Mouse (Mus musculus) NIH3T3 (cell line): ENCODE measurements around the gene Ftsj3.
"Not testable (repeated sequence)": the region's sequence is repeated elsewhere in the genome, so short reads cannot be mapped to it uniquely, and the experiment has no call there.

Experiments used
- DNase-seq: peaks from one replicate; pipeline ENCODE4 v3.0.0-alpha.2; 2012; ENCODE audit warnings: low read depth

The Ftsj3 gene

DNA sequence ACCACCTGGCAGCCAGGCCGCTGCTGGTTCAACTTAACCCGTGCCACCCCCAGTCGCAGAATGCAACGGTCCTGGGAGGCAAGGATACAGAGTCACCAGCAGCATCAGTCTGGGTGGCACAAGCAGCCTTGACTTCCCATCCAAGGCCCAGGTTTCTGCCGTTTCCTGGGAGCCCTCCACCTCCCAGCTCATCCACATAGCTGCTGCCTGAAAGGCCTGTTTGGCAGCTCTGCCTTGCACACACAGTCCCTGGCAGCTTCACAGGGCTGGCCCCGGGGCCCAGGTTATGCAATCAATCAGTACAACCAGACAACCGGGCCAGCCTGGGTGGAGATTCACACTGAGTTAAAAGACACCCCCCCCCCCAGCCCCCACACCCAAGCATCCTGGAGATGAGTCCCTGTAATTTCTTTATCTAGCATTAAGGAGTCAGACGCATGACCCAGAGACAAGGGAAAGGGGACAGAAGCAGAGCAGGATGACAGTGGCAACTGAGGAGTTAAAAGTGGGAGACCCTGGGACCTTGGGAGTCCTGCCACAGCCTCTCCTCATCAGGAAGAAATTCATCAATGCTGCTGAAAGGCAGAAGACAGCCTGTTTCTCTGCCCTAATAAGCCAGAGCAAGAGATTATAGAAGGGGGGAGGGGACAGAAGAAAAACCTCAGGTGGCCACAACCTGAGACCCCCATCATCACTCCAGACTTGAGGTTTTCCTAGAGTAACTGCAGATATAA lies 12.6 kb upstream of the Ftsj3 start:
- DNase-seq, result peak; percentile 79

DNA sequence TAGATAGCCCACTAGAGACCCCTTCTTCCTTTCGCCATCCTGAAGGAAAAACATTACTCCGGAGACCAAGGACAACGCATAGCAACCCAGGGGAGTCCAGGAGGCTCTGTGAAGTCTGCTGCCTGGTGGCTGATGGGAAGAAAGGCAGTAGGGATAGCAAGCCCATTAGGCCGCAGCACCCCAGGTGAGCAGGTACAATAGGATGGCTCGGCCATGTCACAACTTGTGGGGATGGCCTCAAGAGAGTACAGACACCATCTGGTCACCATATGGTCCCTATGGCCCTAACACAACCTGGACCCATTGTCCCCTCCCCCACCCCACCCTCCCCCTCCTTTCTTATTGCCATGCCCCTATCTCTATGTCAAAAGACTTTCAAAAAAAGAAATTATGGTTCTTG lies 12.0 kb upstream of the Ftsj3 start:
- DNase-seq, result no peak

DNA sequence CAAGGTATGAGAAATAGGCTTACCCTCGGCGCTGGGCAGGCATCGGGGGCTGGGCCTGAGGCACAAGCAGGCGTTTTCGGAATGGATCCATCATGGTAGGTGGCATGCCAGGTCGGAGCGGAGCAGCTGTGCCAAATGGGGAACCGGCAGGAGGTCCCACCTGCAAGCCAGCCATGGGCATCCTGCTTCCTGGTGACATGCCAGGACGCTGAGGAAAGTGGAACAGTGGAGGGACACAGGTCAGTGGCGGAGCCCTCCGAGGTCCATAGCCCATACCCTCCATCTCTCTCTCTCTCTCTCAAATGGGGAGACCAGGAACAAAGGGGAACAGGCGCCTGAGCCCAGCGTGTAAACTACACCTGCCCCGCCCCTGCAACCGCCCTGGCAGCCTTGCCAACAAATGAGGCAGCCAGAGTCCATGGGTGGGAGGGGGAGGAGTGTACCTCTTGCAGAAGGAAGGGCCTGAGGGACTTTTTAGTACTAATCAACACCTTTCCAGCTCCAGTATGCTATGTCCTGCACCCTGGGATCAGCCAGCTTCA lies 11.5 kb upstream of the Ftsj3 start:
- no peak for DNase-seq

DNA sequence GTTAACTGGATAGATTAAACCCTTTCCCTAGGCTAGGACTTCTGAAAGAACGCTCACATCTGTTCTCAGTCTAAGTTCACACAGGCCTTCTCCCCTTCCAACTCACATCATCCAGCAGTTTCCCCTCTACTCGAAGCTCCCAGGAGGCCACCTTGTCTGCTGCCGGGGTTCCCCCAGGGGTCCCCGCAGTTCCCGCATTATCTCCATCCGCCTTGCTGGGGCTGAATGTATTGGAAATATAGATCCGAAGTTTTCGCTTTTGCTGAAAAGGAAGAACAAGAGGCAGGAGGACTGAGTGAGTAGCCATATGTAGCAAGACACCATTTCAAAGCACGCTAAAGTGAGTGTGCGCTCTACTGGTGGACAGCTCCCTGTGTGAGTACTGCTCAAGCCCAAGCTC lies 10.6 kb upstream of the Ftsj3 start:
- no peak for DNase-seq

DNA sequence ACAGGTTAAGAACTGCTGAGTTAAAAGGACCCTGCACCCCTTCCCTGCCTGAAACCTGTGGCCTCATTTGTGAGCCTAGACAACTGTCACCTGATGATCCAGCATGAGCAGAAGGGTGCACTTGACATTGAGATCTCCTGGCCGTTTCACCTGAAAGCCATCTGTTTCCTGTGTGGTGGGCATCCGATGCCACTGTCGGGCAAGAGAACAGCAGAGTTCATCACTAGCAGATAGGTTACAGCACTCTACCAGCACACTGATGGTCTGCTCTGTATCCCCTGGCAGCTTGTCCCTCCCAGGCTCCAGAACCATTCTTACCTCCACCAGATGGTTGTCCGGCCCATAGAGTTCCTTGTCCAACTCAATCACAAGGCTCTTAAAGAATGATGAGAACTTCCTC lies 9.7 kb upstream of the Ftsj3 start:
- DNase-seq, result no peak

DNA sequence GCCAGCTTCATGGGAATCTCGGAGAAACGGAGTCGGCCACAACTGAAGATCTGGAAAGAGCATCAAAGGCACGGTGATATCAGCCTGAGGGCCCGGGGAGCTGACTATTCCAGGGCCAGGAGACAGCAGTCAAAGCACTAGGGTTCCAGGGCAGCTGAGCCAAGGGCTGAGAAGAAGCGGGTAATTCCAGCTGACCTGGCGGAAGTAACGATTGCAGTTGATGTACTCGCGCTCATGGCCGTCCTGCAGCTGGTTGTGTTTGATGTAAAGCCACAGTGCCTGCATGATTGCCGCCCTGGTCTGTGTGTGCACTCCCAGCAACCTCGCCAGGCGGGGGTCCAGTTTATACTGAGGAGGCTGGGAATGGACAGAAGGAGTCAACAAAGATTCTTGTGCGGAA lies 9.1 kb upstream of the Ftsj3 start:
- DNase-seq, result no peak

DNA sequence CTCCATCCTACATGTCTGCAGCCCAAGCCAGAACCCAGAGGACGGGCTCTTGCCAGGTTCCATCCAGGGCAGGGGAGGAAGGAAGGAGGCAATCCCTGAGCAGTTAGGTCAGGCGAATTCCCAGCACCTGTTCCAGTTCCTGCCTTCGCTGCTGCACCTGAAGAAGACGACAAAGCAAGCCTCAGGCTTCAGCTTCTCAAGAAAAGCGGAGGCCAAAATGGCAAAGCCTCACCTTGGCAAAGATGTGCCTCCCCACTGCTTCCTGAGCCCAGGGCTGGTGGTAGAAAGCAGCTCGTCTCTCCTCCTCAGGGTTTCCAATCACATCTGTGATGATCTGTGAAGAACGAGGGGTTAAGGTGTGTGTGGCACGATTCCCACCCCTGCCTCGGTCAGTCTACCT lies 8.1 kb upstream of the Ftsj3 start:
- no peak for DNase-seq

DNA sequence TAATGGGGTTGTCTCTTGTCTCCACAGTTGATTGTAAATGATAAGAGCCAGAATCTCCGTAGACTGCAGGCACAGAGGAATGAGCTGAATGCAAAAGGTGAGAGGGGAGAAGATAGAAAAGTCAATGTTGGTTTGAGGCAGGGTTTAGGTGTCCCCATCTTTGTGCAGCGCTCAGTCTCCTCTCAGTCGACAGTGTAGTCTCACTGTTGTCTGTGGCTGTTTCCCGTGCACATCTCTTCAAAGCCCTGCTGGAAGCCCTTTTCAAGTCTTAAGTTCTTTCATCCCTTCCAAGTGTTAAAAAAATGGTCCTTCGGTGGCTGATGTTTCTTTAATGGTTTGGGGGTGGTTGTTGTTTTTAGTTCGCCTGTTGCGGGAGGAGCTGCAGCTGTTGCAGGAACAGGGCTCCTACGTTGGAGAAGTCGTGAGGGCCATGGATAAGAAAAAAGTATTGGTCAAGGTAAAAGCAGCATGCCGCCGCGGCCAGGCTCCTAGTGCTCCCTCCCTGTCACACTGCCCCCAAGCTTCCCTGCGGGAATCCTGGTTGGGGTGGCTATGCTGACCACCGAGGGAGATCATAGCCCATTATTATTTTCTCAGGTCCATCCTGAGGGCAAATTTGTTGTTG lies 5.1 kb upstream of the Ftsj3 start:
- no peak for DNase-seq

DNA sequence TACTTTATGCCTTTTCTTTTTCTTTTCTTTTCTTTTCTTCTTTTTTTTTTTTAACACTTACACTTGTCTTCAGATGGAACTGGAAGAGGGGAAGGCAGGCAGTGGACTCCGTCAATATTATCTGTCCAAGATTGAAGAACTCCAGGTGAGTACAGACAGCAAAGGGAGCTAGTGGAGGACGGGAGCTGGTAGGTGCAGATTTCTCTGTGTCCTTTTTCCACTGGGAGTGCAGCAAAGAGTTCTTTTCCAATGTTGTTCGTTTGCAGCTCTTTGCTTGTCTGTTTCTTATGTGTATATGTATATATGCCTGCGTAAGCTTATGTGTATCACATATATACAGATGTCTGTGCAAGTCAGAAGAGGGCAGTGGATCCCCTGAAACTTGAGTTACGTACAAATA lies 896 bp upstream of the Ftsj3 start:
- DNase-seq, result no peak

DNA sequence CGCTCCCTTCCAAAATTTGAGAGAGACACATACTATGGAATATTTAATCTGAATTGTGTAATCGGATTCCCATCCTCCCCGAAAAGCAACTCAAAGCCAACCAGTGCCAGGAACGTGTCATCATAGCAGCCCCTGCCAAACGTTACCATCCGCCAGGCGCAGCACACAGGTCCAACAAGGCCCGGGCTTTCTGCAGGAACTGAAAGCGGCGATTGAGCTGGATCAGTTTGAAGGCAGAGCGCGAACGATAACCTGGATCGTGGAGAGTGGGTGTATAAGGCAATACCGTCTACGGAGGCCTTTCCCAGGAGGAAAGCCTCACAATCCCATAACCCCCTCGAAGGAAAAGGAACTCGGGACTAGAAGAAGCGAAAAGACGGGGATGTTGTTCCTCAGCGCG lies 705 bp downstream of the Ftsj3 start:
- DNase-seq, result peak; percentile 74

DNA sequence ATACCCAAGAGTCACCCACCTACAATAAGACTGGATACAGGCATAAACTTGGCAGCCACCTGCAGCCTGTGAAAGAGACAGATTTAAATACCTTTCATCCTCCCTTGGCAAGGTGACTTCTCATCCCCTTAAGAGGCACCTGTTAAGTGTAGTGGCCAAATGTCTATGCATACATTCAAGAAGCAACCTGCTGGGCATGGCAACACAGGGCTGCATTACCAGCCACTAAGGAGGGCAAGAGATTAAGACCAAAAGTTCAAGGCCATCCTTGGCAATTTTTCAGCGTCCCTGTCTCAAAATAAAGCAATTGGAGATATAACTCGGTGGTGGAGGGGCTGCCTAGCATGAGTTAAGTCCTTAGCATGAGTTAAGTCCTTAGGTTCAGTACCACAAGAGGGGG lies 1.1 kb downstream of the Ftsj3 start:
- DNase-seq, result no peak

DNA sequence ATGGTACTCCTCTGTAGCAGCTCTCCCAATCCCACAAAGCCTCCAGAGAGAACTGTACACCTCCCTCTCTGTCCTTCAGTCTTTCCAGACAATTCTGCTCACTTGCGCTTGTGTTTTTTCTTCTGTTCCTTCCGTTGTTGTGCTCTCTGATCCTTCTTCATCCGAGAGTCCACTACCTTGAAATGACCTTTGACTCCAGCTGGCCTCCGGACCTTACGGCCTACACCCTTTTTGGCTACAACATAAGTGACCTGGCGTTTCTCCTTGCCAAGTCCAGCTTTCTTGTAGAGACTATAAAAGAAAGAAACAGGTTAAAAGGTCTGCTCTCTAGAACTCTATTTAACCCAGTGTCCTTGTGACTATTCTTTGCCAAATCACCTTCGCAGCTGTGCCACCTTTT lies 6.6 kb downstream of the Ftsj3 start:
- no peak for DNase-seq

DNA sequence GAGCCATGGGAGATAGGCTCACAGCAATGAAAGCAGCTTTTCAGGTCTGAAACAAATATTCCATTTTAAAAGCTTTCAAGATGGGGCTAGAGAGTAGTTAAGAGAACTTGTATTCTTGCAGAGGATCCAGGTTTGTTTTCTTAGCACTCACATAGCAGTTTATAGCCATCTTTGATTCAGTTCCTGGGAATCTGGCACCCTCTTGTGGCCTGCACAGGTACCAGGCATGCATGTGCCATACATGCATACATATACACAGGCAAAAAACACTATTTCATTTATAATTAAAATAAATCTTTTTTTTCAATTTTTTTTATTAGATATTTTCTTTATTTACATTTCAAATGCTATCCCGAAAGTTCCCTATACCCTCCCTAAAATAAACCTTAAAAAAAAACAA lies 9.0 kb downstream of the Ftsj3 start:
- DNase-seq, result peak; percentile 54

DNA sequence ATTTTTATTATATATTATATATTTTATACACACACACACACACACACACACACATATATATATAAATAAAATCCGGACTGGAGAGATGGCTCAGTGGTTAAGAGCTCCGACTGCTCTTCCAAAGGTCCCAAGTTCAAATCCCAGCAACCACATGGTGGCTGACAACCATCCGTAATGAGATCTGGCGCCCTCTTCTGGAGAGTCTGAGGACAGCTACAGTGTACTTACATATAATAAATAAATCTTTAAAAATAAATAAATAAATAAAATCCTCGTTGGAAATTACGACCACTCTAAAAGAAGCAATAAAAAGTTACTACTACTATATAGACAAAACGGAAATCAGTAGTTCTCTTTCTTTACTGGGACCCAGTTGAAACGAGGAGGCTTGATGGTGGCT lies 21.9 kb downstream of the Ftsj3 start:
- DNase-seq, result not testable (repeated sequence)

DNA sequence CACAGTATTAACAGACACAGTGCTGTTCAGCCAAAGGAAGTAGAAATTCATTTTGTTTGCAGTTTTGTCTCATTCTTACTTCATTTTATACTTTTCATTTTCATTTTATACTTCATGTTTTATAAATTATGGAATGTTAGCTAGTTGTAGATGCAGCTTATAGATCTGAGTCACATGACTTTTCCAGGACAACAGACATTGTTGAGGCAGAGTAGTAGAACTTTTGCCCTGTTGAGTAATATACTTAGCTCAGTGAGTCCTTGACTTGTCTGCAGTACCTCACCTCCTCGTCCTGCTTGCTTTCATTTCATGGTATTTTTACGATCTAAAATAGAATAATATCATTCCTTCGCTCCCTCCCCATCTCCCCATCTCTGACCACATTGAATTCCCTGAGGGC lies 35.3 kb downstream of the Ftsj3 start:
- no peak for DNase-seq

DNA sequence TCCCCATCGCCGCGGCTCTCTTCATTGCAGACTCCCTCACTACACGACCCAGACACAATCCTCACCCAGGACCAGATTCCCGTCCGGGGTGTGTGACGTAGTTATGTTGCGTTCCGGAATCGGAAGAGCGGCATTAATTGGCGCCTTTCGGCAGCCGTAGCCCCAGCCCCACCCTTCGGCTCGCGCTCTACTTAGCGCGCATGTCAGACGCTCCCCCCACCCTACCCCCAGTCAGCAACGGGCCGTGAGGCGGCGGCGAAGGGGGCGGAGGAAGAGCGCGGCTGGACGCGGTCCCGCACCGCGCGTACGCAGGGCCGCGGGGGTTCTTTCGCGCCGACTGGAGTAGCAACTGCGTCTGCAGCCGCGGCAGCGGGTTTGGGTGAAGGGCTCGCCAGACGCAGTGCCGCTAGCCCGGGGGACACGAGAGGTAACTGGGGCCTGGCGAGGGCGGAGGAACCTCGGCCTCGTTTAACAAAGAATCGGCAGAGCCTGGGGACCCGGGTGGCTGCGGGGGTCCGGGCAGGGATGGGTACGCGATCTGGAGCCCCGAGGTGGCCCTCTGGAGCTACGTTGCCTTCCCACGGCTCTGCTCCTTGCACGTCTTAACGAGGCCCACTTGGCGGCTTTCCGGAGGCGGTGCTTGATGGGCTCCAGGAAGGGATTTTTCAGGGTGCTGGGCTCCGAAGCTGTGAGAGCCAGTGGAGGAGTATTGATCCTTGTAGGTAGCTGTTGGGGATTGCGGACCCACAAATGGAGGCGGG lies 39.0 kb downstream of the Ftsj3 start, which contains the start of gene Ddx42:
Ddx42 (plus strand) TSS at position 197 of the 761 bp plus-strand sequence.
- peak; percentile 97 for DNase-seq

DNA sequence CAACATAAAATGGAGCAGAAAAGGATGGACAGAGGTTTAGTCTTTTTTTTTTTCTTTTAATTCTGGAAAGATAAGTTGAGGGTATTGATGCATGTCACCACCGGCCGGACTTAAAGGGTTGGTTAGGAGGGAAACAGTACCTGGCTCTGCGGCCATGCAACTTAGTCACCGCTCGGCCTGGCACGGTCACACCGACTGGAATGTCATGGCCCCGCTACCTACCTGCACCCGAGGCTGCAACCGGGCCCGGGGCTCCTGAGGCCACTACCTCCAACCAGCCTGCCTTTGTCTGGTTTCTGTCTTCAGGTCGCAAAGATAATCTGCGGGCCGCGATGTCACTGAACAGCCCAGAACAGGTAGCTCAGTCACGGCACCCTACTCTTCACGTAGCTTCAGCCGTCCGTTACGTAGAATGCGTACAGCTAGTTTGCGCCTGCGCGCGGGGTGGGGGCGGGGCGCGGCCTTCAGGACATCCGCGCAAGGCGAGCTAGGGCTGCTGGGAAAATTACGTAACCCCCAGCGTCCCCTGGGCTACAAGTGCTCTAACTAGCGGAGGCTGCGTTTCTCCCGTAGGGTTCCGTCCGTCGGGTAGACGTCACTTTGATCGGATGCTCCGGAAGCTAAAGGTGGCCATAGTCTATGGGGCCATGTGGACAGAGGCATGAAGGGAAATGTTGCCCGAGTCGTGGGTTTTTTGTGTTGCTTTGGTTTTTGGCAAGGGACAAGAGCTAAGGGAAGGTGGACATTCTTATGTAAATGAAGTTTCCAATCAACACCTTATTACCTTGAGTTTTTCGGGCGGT lies 39.8 kb downstream of the Ftsj3 start, which contains the start of gene Ccdc47:
Ccdc47 (minus strand) TSS at position 418 of the 803 bp plus-strand sequence.
- DNase-seq, result peak; percentile 99

DNA sequence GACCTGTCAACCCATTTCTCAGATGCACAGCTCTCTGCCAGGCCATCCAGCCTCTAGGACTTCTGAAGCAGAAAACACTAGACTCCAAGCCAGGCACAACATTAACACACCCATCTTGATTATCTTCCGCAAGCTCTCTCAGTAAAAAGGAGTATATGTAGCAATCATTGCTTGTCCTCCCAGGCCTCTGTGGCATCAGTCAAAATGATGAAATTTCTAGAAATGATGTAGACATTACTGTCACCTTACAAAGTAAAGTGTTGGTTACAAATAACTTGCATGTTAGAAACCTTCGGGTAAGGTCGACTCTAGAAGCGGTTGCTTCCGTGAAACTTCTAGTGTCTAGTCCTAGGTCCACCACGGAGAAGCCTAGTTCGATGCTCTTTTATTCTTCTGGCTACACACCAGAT lies 40.4 kb downstream of the Ftsj3 start:
- DNase-seq, result peak; percentile 32

DNA sequence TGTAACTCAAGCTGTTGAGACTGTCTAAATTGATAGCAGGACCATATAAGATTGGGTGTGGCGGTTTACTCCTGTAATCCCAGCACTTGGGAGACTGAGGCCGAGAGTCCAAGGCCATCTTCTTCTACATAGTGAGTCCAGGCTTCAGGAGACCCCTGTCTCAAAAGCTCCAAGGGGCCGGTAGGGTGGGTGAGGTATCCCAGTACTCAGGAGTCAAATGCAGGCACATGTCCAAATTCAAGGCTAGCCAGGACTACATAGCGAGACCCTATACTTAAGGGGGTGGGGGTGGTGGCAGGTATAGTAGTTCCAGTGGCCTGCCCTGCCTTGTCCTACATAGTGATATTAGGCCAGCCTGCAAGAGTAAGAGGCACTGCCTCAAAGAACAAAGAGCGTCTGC lies 41.0 kb downstream of the Ftsj3 start:
- no peak for DNase-seq

DNA sequence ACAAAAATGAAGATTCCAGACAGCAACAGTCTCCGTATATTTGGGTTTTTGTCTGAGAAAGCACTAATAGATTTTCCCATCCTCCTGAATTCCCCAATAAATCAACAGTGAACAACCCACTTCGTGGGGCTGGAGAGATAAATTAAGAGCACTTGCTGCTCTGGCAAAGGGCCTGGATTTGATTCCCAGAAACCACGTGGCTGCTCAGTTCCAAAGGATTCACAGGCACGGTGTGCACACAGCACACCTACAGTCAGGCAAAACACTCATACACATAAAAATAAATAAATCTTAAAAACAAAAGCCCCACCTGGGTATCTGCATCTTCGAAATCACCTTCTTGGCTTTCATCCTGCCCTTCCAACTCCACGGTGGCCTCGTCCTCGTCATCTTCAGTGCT lies 43.1 kb downstream of the Ftsj3 start:
- no peak for DNase-seq

DNA sequence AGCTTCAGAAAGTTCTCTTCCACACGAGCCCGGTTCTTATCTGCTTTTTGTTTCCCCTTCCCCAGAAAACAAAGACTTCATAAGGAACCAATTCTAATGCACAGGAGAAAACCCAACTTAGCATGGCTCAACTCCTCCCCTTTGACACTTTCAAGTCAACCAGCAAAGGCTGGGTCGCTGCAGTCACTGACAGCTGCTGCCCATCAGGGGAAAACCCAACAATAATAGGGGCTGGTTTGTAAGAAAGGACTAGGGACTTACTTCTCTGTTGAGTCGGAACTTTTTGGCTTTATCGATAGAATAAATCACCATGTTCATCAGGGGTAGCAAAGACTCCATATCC lies 53.8 kb downstream of the Ftsj3 start, which contains the start of gene Strada:
Strada (minus strand) TSS at position 46 of the 343 bp plus-strand sequence.
- no peak for DNase-seq
